ENCODE assay signal across 10 mouse cellular contexts in genomic region chr16:23416261-23416656, GRCm38 (mm10). TPM values are rescaled to one million over a fixed set of nuclear protein-coding genes. Genes with fewer than 3 reads are reported as not detected.
DNase-seq lines count a peak whose midpoint lies in the region; ATAC-seq lines count a peak whose summit lies in the region.
"Had no signal": no experiment of that assay in that cellular context is flagged by ENCODE, and none has a peak within 500 bp of the region (broad histone marks: within the 10 kb centered on the region; RNA-seq: fewer than 3 reads in every experiment).

No protein-coding gene starts in this region.

- H3K9ac ChIP-seq in forebrain, embryonic 11.5 days (ENCODE audit: low read length) = no peak overlapping the region
- no peak overlapping the region for H3K9ac ChIP-seq in midbrain, embryonic 14.5 days (replicated peaks; ENCODE audit: low read length)

- H3K4me1 ChIP-seq in forebrain, embryonic 11.5 days (replicated peaks; ENCODE audit: control insufficient read depth, insufficient read depth, low read length) = 0 out of 2 replicates have a peak, but pooled peaks cover 1% of the 10 kb centered on the region
- H3K4me1 ChIP-seq in limb, embryonic 10.5 days = peaks cover 19% of the 10 kb centered on the region
- 0 out of 2 replicates have a peak, but pooled peaks cover 5% of the 10 kb centered on the region for H3K4me1 ChIP-seq in midbrain, embryonic 14.5 days (ENCODE audit: control insufficient read depth, insufficient read depth, low read length)

- WGBS in forebrain, embryonic 11.5 days = 43% methylated on average over 10 of the region's 10 CpGs
- 37% methylated on average over 10 of the region's 10 CpGs for WGBS in limb, embryonic 10.5 days
- 57% methylated on average over 10 of the region's 10 CpGs for WGBS in midbrain, embryonic 14.5 days

- H3K4me2 ChIP-seq in forebrain, embryonic 11.5 days (ENCODE audit: low read depth, low read length, severe bottlenecking) = no peak overlapping the region
- H3K4me2 ChIP-seq in midbrain, embryonic 14.5 days (ENCODE audit: low read length) = peak overlapping the region; percentile 22; the same call in 1 of the 2 replicates

- DNase-seq in ES-CJ7 (ENCODE audit: low read depth, low spot score) = peak; percentile 69
- peak; percentile 54 for DNase-seq in forebrain, embryonic 11.5 days (ENCODE audit: low spot score)
- DNase-seq in heart, postnatal 25 days (ENCODE audit: low spot score) = peak; percentile 18
- peak; percentile 38 for DNase-seq in limb, embryonic 10.5 days (ENCODE audit: low spot score)
- peak; percentile 11 for DNase-seq in midbrain, embryonic 14.5 days
- no peak for DNase-seq in spleen, adult 18-20 months
- no peak for DNase-seq in cerebellum, postnatal 4 days (ENCODE audit: low spot score in 2 of 2)

- H3K27me3 ChIP-seq in forebrain, embryonic 11.5 days (ENCODE audit: control insufficient read depth, insufficient read depth, low read length) = no peaks in the 10 kb centered on the region
- H3K27me3 ChIP-seq in limb, embryonic 10.5 days (ENCODE audit: low read depth, poor library complexity, severe bottlenecking) = no peaks in the 10 kb centered on the region
- no peaks in the 10 kb centered on the region for H3K27me3 ChIP-seq in midbrain, embryonic 14.5 days (ENCODE audit: control insufficient read depth, insufficient read depth, low read length)

- no peaks in the 10 kb centered on the region for H3K9me3 ChIP-seq in forebrain, embryonic 11.5 days (ENCODE audit: control insufficient read depth, low read length)
- no peaks in the 10 kb centered on the region for H3K9me3 ChIP-seq in limb, embryonic 10.5 days (replicated peaks)
- H3K9me3 ChIP-seq in midbrain, embryonic 14.5 days (ENCODE audit: control insufficient read depth, low read length) = no peaks in the 10 kb centered on the region

- intact Hi-C loops in heart, postnatal 25 days (cut with DNase I) = no loop called here

- H3K36me3 ChIP-seq in forebrain, embryonic 11.5 days (ENCODE audit: control insufficient read depth, insufficient read depth, low read length) = no peaks in the 10 kb centered on the region
- H3K36me3 ChIP-seq in limb, embryonic 10.5 days = no peaks in the 10 kb centered on the region
- no peaks in the 10 kb centered on the region for H3K36me3 ChIP-seq in midbrain, embryonic 14.5 days (ENCODE audit: control insufficient read depth, insufficient read depth, low read length)

- ATAC-seq in forebrain, embryonic 11.5 days (replicated peaks; ENCODE audit: low FRiP score) = no peak
- ATAC-seq in midbrain, embryonic 14.5 days (ENCODE audit: low FRiP score, low TSS enrichment) = no peak
- no peak for ATAC-seq in erythroid progenitor cell, adult 5-6 weeks (replicated peaks; ENCODE audit: low FRiP score, poor library complexity, severe bottlenecking)

- H3K4me3 ChIP-seq in forebrain, embryonic 11.5 days (ENCODE audit: low read depth, low read length) = no peak overlapping the region
- H3K4me3 ChIP-seq in limb, embryonic 10.5 days = peak overlapping the region; percentile 26
- no peak overlapping the region for H3K4me3 ChIP-seq in midbrain, embryonic 14.5 days (replicated peaks; ENCODE audit: low read depth, low read length)

- H3K27ac ChIP-seq in forebrain, embryonic 11.5 days (ENCODE audit: low read depth, low read length) = no peak overlapping the region
- no peak overlapping the region for H3K27ac ChIP-seq in limb, embryonic 10.5 days
- H3K27ac ChIP-seq in midbrain, embryonic 14.5 days (replicated peaks; ENCODE audit: low read depth, low read length) = no peak overlapping the region

RNA-seq across cellular contexts. Expression of gene Rtp1, which starts 12.7 kb away (rescaled TPM):
- polyA plus RNA-seq in forebrain, embryonic 11.5 days (2014; fragmentation: Nextera tagmentation; extraction: Ambion mirVana) = 0.15 and 0.19 TPM in 2 replicates
- total RNA-seq in heart, postnatal 25 days (2021) = not detected
- polyA plus RNA-seq in limb, embryonic 10.5 days (2016; fragmentation: Nextera tagmentation; extraction: Ambion mirVana) = not detected in 2 replicates
- polyA plus RNA-seq in midbrain, embryonic 14.5 days (2014; fragmentation: Nextera tagmentation; extraction: Ambion mirVana) = not detected in 2 replicates
- not detected in 2 replicates for total RNA-seq in erythroid progenitor cell, adult 5-6 weeks (2015; ENCODE audit: low replicate concordance)
- total RNA-seq in erythroid progenitor cell, adult 5-6 weeks (2017; ENCODE audit: low replicate concordance) = not detected in 2 replicates
- total RNA-seq: heart, postnatal 10 days; MEL had no signal

Comparison
In these comparisons a context has a peak if more than half of its experiments do, and no peak if none do; other contexts are left out.
1. DNase-seq: peak in ES-CJ7 (single experiment), forebrain, embryonic 11.5 days (single experiment), heart, postnatal 25 days (single experiment), limb, embryonic 10.5 days (single experiment) and midbrain, embryonic 14.5 days (single experiment); none in spleen, adult 18-20 months (0 of 2) and cerebellum, postnatal 4 days (0 of 2).